Mouse (Mus musculus) cerebellum, adult 18-20 months (tissue): Measurements from ENCODE around the gene Ccn5.

Experiments used
- DNase-seq, 2 experiments: peaks; one replicate each; pipeline ENCODE4 v3.0.0; 2021

Gene Ccn5

GRCm38 (mm10) chr2:163820607-163821006 is at the start of gene Ccn5:
Gene Ccn5 (plus strand): TSS chr2:163820861.
- DNase-seq = peak; percentile 85 to 86

- no peak for DNase-seq
Measured at GRCm38 (mm10) chr2:163776661-163777060, 44.0 kb upstream of the Ccn5 start.

GRCm38 (mm10) chr2:163777061-163777460 is 43.6 kb upstream of the Ccn5 start:
- no peak for DNase-seq

- DNase-seq = no peak
Measured at GRCm38 (mm10) chr2:163778896-163779295, 41.8 kb upstream of the Ccn5 start.

GRCm38 (mm10) chr2:163783368-163783767 is 37.3 kb upstream of the Ccn5 start:
- no peak for DNase-seq

GRCm38 (mm10) chr2:163783901-163784300 is 36.8 kb upstream of the Ccn5 start:
- DNase-seq = no peak

GRCm38 (mm10) chr2:163787086-163787485 is 33.6 kb upstream of the Ccn5 start:
- no peak for DNase-seq

GRCm38 (mm10) chr2:163787709-163788108 is 33.0 kb upstream of the Ccn5 start:
- peak; percentile 58 for DNase-seq

- peak; percentile 68 to 73 for DNase-seq
Measured at GRCm38 (mm10) chr2:163788484-163788883, 32.2 kb upstream of the Ccn5 start.

GRCm38 (mm10) chr2:163798411-163798810 is 22.2 kb upstream of the Ccn5 start:
- no peak for DNase-seq

- DNase-seq = no peak
Measured at GRCm38 (mm10) chr2:163800832-163801231, 19.8 kb upstream of the Ccn5 start.

- DNase-seq = no peak
Measured at GRCm38 (mm10) chr2:163801406-163801805, 19.3 kb upstream of the Ccn5 start.

- no peak for DNase-seq
Measured at GRCm38 (mm10) chr2:163803838-163804237, 16.8 kb upstream of the Ccn5 start.

GRCm38 (mm10) chr2:163809166-163809565 is 11.5 kb upstream of the Ccn5 start:
- DNase-seq = no peak

GRCm38 (mm10) chr2:163809704-163810103 is 11.0 kb upstream of the Ccn5 start:
- DNase-seq = no peak

- DNase-seq = no peak
Measured at GRCm38 (mm10) chr2:163813077-163813476, 7.6 kb upstream of the Ccn5 start.

GRCm38 (mm10) chr2:163814739-163815465 is 5.8 kb upstream of the Ccn5 start:
- no peak for DNase-seq

- peak; percentile 53 to 75 for DNase-seq
Measured at GRCm38 (mm10) chr2:163823248-163823647, 2.6 kb downstream of the Ccn5 start.

- DNase-seq = no peak
Measured at GRCm38 (mm10) chr2:163823771-163824170, 3.1 kb downstream of the Ccn5 start.

- DNase-seq = no peak
Measured at GRCm38 (mm10) chr2:163825861-163826260, 5.2 kb downstream of the Ccn5 start.

GRCm38 (mm10) chr2:163826494-163826893 is 5.8 kb downstream of the Ccn5 start:
- no peak for DNase-seq

GRCm38 (mm10) chr2:163831163-163831562 is 10.5 kb downstream of the Ccn5 start:
- DNase-seq = no peak

- DNase-seq = peak; percentile 90
Measured at GRCm38 (mm10) chr2:163838043-163838442, 17.4 kb downstream of the Ccn5 start.

GRCm38 (mm10) chr2:163839519-163839918 is 18.9 kb downstream of the Ccn5 start:
- peak; percentile 82 to 85 for DNase-seq

GRCm38 (mm10) chr2:163842043-163842442 is 21.4 kb downstream of the Ccn5 start:
- DNase-seq = no peak
